Mouse (Mus musculus) large intestine, adult 2 months (tissue): ENCODE measurements at regions not wholly inside any gene's neighbourhood (a gene's known extent, or its start where the extent isn't known, plus 50 kb on each side); places are given as distances from the start of the nearest gene placed in this dataset.

Source experiments
- DNase-seq: peaks from one replicate; pipeline ENCODE4 v3.0.0-alpha.2; 2012; ENCODE audit warnings: low read depth, low spot score
- WGBS: fragments of 180-500 bp; shearing (Covaris S2); methylation state at CpG from one replicate; pipeline ENCODE4 v1.1.7; 2018; 5-methylcytosine and 5-hydroxymethylcytosine counted together

DNA sequence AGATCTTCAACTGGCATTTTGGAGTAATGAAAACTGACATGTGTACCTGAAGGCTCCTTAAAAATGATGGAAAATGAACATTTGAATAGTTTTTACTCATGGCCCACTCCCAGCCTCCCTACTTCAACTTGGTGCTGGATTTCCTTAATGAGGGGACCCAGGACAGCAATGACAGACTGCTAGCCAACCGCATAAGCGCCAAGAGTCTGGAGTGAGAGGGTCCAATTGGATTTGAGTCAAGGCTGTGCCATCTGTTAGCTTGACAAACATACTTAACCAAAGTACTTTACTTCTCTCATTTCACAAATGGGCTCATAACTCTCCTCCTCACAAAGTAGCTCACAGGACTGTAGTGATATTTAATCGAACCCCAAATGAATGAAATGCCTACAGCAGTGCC is 158.2 kb upstream of the Tmpo start:
- 90% methylated on average over 3 of the region's 3 CpGs for WGBS

DNA sequence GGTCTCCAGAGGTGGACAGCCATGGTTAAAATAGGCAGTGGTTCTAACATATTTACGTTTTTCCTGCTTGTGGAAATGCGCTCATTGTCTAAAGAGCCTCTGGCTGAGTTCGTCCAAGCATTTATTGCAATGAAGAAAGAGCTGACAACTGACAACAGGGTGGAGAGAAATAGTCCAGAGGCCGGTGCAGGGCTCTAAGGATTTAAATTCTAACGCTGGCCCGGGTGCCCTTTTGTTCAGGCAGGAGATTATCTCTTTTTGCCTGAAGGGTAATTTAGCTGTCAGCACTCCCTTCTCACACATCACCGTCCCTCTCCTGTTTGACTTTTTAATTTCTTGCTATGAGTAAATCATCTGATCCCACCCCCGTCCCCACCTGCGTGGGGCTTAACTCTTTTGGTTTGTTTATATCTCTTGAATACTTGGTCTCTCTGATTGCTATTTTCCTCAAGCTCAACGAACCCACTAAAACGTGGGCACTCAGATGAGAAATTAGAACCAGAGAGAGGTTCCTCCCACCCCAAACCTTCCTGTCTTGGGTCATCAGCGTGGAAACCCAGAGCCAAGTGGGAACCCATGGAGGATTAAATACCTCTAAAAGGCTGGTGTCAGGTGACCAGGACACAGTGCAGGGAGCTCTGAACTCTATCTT is 145.7 kb upstream of the Tmpo start:
- no peak for DNase-seq
- WGBS = 49% methylated on average over 12 of the region's 12 CpGs

More for the DNA sequence above, 158.2 kb upstream of the Tmpo start:
- no peak for DNase-seq

DNA sequence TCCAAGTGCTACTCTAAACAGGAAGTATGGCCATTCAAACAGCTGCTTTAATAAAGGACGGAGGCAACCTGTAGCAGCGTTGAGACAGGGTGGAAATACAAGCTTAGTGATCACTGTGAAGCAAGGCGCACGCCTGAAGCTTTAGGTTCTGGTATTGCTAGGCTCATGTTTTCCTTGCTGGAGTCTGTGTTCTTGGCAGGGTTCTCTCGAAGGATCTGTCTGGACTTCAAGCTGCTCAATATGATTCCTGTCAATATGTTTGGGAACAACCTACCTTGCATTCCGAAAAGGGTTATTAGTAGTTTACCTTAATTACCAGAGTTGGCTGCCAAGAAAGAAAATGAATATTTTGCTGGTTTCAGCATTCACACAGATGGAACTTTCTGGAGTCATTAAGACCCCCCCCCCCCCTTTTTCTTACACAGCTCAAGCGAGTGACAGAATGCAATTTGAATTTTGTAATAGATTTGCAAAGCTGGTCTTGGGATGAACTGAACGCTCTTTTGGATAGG is 145.1 kb upstream of the Tmpo start:
- DNase-seq = no peak
- 78% methylated on average over 8 of the region's 8 CpGs for WGBS

DNA sequence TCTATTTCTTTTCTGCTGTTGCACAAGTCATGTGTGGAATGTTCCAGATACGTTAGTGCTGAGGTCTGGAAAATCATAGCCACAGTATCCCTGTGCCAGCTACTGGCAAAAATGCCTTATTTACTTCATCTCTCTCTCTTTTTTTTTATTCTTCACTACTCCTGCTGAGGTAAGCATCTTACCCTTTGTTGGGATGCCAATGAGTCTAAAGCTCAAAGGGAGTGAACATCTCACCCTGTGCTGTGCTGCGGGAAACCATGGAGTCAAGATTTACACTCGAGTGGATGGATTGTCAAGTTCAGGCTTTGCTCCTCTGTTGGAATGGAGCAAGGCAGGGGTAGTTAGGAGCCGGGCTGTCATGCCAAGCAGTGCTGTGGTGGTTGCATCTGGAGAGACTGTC is 140.1 kb upstream of the Tmpo start:
- DNase-seq = no peak
- 79% methylated on average over 4 of the region's 4 CpGs for WGBS

DNA sequence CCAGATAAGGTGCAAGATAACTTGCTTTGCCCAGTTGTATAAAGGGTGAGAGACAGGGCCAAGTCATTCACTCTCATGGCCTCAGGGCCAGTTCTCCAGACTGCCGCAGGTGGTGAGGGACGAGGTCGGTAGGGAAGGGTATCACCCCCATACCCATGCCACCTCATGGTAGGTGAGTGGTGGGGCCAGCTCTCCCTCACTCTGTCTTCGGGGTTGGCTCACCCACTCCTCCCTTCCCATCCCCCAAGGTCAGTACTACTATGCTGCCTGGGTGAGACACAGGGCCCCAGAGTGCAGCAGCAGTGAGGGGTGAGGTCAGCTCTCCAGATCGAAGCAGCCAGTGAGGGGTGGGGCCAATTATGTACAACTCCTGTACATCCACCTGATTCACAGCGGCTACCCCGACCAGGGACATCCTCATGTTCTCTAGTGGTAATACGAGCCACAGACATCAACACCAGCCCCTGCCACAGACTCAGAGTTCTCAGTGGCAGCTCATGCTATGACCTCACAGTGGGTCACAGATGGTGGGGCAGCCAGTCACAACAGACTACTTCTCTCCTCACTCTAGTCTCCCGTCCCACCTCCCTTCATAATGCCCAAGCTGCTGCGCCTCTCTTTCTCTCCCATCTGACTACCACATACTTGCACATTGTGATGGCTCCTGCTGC is 138.5 kb upstream of the Tmpo start:
- 80% methylated on average over 10 of the region's 10 CpGs for WGBS
- no peak for DNase-seq

- no peak for DNase-seq
- 86% methylated on average over 1 of the region's 1 CpGs for WGBS
Observed at GRCm38 (mm10) chr10:91314441-91314840, 133.3 kb upstream of the Tmpo start.

DNA sequence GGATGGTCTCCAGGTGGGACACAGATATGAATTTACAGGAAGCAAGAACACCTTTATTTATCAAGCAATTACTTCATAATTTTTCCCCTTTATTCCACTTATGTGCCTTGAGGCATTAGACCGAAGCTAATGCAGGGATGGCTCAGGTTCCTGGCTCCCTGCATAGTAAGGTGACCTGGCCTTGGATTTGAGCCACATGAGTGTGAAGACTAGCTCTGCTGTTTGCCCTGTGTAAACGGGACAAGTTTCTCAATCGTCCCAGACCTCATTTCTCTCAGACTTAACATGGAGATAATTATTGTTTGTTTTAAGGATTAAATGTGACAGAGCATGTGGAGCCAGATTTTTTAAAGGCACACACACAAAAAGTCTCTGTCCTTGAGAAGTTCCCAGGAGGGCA is 132.2 kb upstream of the Tmpo start:
- WGBS = 16% methylated on average over 3 of the region's 3 CpGs
- DNase-seq = no peak

GRCm38 (mm10) chr10:91312913-91313312 is 131.8 kb upstream of the Tmpo start:
- WGBS = 68% methylated on average over 5 of the region's 5 CpGs
- no peak for DNase-seq

DNA sequence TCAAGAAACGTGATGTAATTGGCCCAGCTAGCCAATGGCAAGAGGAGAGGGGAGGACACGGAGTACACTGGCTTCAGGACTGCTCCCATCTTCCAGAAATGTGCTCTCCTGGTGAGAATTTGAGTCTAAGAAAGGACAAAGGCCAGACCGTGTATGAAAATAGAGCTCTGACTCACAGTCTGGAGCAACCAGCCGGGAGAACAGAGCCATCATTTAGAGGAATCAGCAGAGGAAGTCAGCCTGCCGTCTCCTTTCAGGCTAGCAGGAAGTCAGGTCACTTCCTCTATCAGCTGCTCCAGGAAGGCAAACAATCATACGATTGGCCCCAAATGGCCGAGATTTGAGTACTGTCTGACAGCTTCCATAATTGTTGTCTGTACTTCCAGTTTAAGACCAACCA is 119.0 kb upstream of the Tmpo start:
- no peak for DNase-seq
- 37% methylated on average over 7 of the region's 7 CpGs for WGBS

DNA sequence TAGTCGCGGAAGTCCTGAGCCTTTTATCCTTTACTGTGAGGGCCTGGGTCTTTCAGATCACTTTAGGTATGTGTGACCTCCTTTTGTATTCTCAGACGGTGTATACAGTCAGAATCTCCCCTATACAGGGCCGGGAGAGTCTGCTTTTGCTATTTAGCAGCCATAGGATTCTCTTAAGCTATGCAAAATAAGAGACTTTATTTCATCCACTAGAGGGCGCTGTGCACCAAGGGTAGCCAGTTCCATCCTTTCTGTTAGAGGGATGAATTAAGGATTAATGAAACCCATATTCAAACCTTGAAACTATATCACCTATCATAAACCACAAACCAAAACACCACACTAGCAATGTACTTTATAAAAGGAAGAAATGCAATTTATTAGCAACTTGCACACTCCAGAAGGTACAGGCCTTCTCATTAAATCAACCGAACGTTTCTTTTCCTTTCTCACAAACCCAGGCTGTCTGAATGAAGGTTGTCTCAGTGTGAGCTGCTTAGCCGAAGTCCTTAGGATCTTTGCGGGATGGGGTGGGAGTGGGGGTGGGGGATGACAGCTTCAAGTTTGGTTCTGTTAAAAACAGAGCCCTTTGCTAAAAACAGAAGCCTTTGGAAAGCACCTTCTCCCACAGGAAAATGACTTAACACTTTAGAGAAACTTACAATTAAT is 116.8 kb upstream of the Tmpo start:
- peak; percentile 8 for DNase-seq
- WGBS = 35% methylated on average over 9 of the region's 9 CpGs

DNA sequence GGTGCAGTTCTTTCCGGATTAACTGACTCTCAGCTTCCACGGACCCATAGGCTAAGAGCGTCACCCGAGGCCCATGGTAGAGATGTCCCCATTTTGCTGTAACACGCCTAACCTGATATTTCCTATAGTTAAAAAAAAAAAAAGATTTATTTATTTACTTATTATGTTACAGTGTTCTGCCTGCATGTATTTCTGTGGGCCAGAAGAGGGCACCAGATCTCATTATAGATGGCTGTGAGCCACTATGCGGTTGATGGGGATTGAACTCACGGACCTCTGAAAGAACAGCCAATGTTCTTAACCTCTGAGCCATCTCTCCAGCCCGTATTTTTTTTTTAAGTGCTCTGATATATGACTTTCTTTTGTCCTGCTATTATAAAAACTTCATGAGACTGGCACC is 114.2 kb upstream of the Tmpo start:
- DNase-seq = no peak
- 78% methylated on average over 8 of the region's 8 CpGs for WGBS

GRCm38 (mm10) chr10:91293226-91293625 is 112.1 kb upstream of the Tmpo start:
- no peak for DNase-seq
- WGBS = 83% methylated on average over 6 of the region's 6 CpGs

DNA sequence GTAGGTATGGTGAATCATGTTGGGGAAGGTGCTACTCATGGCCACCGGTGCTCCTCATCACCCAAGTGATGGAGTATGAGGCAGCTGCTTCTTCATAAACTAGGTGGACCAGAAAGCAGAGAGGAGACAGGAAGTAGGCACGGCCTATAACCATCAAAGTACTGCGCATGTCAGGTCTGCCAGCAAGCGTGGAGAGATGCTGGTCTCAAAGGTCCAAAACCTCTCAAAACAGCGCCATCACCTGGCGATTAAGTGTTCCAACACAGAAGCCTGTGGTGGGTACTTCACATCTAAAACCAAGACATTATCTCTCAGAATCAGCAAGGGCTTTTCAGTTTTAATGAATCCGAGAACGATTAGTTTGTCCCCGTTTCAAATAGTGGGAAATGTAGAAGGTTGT is 103.1 kb upstream of the Tmpo start:
- 87% methylated on average over 9 of the region's 9 CpGs for WGBS
- no peak for DNase-seq

- DNase-seq = peak; percentile 63
- 16% methylated on average over 14 of the region's 14 CpGs for WGBS
Observed at GRCm38 (mm10) chr10:91270955-91271741, 90.0 kb upstream of the Tmpo start.

- 20% methylated on average over 14 of the region's 14 CpGs for WGBS
- peak; percentile 38 for DNase-seq
Observed at GRCm38 (mm10) chr10:91270268-91270954, 89.3 kb upstream of the Tmpo start.

- WGBS = 89% methylated on average over 6 of the region's 6 CpGs
- no peak for DNase-seq
Observed at GRCm38 (mm10) chr10:91267886-91268285, 86.8 kb upstream of the Tmpo start.

DNA sequence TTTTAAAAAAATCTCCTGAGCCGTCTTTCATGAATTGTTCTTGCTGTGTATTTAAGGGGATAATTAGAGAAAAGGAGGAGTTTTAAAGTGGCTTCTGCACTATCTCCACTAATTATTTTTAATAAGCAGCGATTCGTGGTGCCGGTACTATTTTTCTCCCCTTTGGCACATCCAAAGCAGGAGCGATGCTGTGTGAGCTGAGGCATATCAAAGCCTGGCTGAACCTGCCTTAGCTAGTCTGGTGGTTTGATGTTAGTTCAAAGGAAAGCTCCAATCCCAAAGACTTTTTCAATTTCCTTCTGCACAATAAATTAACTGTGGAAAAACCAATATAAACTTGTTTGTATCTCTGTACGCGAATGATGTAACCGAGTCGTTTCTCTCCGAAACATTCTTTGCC is 79.3 kb upstream of the Tmpo start:
- WGBS = 88% methylated on average over 10 of the region's 10 CpGs

DNA sequence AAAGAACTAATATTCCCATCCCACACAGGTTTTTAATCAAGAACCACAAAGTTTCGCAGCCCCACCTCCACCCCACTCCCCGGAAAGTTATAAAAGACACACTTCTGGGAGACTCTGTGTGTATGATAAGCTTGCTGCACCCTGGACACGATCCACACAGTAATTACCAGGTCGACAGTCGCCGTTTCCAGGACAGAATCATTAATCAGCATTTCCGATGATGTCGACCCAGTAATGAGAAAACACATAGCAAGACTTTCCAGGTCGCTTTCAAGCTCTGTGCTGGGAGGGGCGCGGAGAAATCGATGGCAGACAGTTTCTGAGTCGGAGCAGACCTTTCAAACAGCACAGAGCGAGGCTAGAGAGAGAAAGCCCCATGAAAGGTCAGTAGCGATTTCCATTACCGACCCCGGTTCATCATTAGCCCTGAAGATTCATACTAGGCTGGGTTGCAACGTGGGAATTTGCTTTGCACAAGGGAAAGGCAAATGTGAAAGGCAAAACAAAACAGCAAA is 68.6 kb upstream of the Tmpo start:
- no peak for DNase-seq
- WGBS = 57% methylated on average over 18 of the region's 18 CpGs

More for the DNA sequence above, 79.3 kb upstream of the Tmpo start:
- no peak for DNase-seq

DNA sequence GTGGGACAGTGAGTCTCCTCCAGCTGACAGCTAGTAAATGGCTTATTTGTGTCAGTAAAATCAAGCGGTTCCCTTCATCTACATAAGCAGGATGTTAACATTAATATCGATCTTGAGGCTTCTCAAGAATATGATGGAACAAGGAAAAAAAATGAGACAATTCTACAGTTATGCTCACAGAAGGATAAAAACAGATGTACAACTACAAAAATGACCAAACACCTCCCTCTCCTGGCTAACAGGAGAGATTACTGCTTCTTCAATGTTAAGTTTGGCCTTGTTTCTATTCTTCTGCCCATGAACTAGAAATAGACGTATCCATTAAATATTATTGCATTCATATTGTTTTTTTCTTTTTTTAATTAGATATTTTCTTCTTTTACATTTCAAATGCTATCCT is 63.2 kb upstream of the Tmpo start:
- 68% methylated on average over 3 of the region's 3 CpGs for WGBS
- DNase-seq = no peak
